Mouse (Mus musculus) limb, embryonic 11.5 days (tissue): ENCODE data around the gene B4galt5. TPM values are rescaled to one million over a fixed set of nuclear protein-coding genes. Genes with fewer than 3 reads are reported as not detected.

Source experiments
- ATAC-seq: fragments of 200-750 bp; cut with Nextera tagmentation; 2 replicates; pipeline ENCODE4 v1.8.0; 2017; ENCODE audit warnings: low read depth; ENCODE audit not compliant: insufficient number of reproducible peaks, low FRiP score, low TSS enrichment
- DNase-seq: peaks from one replicate; pipeline ENCODE4 v3.0.0-alpha.2; 2015; ENCODE audit warnings: low spot score
- H3K27ac ChIP-seq: fragments of 300-500 bp; sonication (generic); replicated peaks from 2 replicates; pipeline ENCODE4 v1.5.1; 2014; ENCODE audit warnings: low read depth, mild to moderate bottlenecking, low read length
- H3K27me3 ChIP-seq: fragments of 300-500 bp; sonication (generic); 2 replicates; pipeline ENCODE4 v1.6.1; 2014; ENCODE audit warnings: mild to moderate bottlenecking, low read length, mixed read lengths; ENCODE audit not compliant: control insufficient read depth, insufficient read depth
- H3K36me3 ChIP-seq: fragments of 300-500 bp; sonication (generic); 2 replicates; pipeline ENCODE4 v1.6.1; 2014; ENCODE audit warnings: mild to moderate bottlenecking, low read length, moderate library complexity, mixed read lengths; ENCODE audit not compliant: control insufficient read depth, insufficient read depth
- H3K4me1 ChIP-seq: fragments of 300-500 bp; sonication (generic); 2 replicates; pipeline ENCODE4 v1.6.1; 2014; ENCODE audit warnings: low read length, mixed read lengths; ENCODE audit not compliant: control insufficient read depth, insufficient read depth
- H3K4me2 ChIP-seq: fragments of 300-500 bp; sonication (generic); 2 replicates; pipeline ENCODE4 v1.6.1; 2014; ENCODE audit warnings: low read depth, mild to moderate bottlenecking, moderate library complexity; ENCODE audit not compliant: severe bottlenecking
- H3K4me3 ChIP-seq: fragments of 300-500 bp; sonication (generic); 2 replicates; pipeline ENCODE4 v1.5.1; 2014; ENCODE audit warnings: low read depth, low read length
- H3K9ac ChIP-seq: fragments of 300-500 bp; sonication (generic); 2 replicates; pipeline ENCODE4 v1.6.1; 2014; ENCODE audit warnings: mild to moderate bottlenecking, low read length
- H3K9me3 ChIP-seq: fragments of 300-500 bp; sonication (generic); 2 replicates; pipeline ENCODE4 v1.6.1; 2016; ENCODE audit warnings: low read length; ENCODE audit not compliant: control insufficient read depth
- WGBS: fragments of 180-500 bp; shearing (Covaris S2); extraction: QIAGEN DNeasy Blood & Tissue Kit; methylation state at CpG from one replicate; pipeline ENCODE4 v1.1.7; 2014; 5-methylcytosine and 5-hydroxymethylcytosine counted together
- polyA plus RNA-seq: library from polyadenylated mRNA; unstranded; fragments of >200 nt; fragmentation: Nextera tagmentation; extraction: Ambion mirVana; gene quantifications from 2 replicates; pipeline ENCODE4 v1.2.1, GENCODE M21; 2014

The B4galt5 gene
- polyA plus RNA-seq, 1 experiment from 2014 or later: 15.9 TPM

GRCm38 (mm10) chr2:167294216-167294615 is 54.8 kb downstream of the B4galt5 start:
- Histone ChIP-seq H3K27ac (no peak overlapping the region), H3K4me3 (no peak overlapping the region), H3K4me2 (no peak overlapping the region), H3K9ac (no peak overlapping the region), H3K9me3 (no peaks in the 10 kb centered on the region), H3K27me3 (no peaks in the 10 kb centered on the region), H3K4me1 (peaks cover 3% of the 10 kb centered on the region; the same call in 1 of the 2 replicates), H3K36me3 (no peaks in the 10 kb centered on the region)
- DNase-seq: no peak
- ATAC-seq: no peak
- 75% methylated on average over 7 of the region's 7 CpGs for WGBS

GRCm38 (mm10) chr2:167293289-167294085 is 55.5 kb downstream of the B4galt5 start:
- DNase-seq (no peak), ATAC-seq (no peak)
- Histone ChIP-seq H3K27me3 (no peaks in the 10 kb centered on the region), H3K4me1 (no peaks in the 10 kb centered on the region; the same call in 1 of the 2 replicates), H3K4me3 (no peak overlapping the region), H3K36me3 (no peaks in the 10 kb centered on the region), H3K9me3 (no peaks in the 10 kb centered on the region), H3K9ac (no peak overlapping the region), H3K4me2 (no peak overlapping the region), H3K27ac (no peak overlapping the region)
- 73% methylated on average over 13 of the region's 13 CpGs for WGBS

GRCm38 (mm10) chr2:167292854-167293253 is 56.1 kb downstream of the B4galt5 start:
- no peak for DNase-seq
- Histone ChIP-seq H3K9ac (no peak overlapping the region), H3K27me3 (no peaks in the 10 kb centered on the region), H3K9me3 (no peaks in the 10 kb centered on the region), H3K36me3 (no peaks in the 10 kb centered on the region), H3K4me1 (no peaks in the 10 kb centered on the region; the same call in 1 of the 2 replicates), H3K27ac (no peak overlapping the region), H3K4me2 (no peak overlapping the region), H3K4me3 (no peak overlapping the region)
- 17% methylated on average over 6 of the region's 6 CpGs for WGBS
- no peak for ATAC-seq

- no peaks in the 10 kb centered on the region for H3K9me3 ChIP-seq
- no peaks in the 10 kb centered on the region for H3K27me3 ChIP-seq
- H3K4me2 ChIP-seq: no peak overlapping the region
- DNase-seq: no peak
- H3K4me1 ChIP-seq: no peaks in the 10 kb centered on the region; the same call in 1 of the 2 replicates
- H3K36me3 ChIP-seq: no peaks in the 10 kb centered on the region
- no peak overlapping the region for H3K9ac ChIP-seq
- no peak overlapping the region for H3K4me3 ChIP-seq
- no peak for ATAC-seq
- H3K27ac ChIP-seq: no peak overlapping the region
- 60% methylated on average over 4 of the region's 4 CpGs for WGBS
Observed at GRCm38 (mm10) chr2:167292151-167292591, 56.8 kb downstream of the B4galt5 start.

- no peak for ATAC-seq
Observed at GRCm38 (mm10) chr2:167291656-167292055, 57.3 kb downstream of the B4galt5 start.

GRCm38 (mm10) chr2:167281461-167281860 is 67.5 kb downstream of the B4galt5 start:
- no peak overlapping the region for H3K27ac ChIP-seq
- H3K4me2 ChIP-seq: no peak overlapping the region
- ATAC-seq (no peak), DNase-seq (no peak)
- 94% methylated on average over 13 of the region's 13 CpGs for WGBS
- H3K9me3 ChIP-seq: no peaks in the 10 kb centered on the region
- H3K9ac ChIP-seq: no peak overlapping the region
- H3K27me3 ChIP-seq: no peaks in the 10 kb centered on the region
- no peak overlapping the region for H3K4me3 ChIP-seq
- H3K4me1 ChIP-seq: no peaks in the 10 kb centered on the region
- H3K36me3 ChIP-seq: no peaks in the 10 kb centered on the region

More at GRCm38 (mm10) chr2:167291656-167292055, 57.3 kb downstream of the B4galt5 start:
- Histone ChIP-seq H3K36me3 (no peaks in the 10 kb centered on the region), H3K27me3 (no peaks in the 10 kb centered on the region), H3K9me3 (no peaks in the 10 kb centered on the region), H3K9ac (no peak overlapping the region), H3K4me1 (no peaks in the 10 kb centered on the region; the same call in 1 of the 2 replicates), H3K27ac (no peak overlapping the region), H3K4me2 (no peak overlapping the region), H3K4me3 (no peak overlapping the region)
- WGBS: 79% methylated on average over 11 of the region's 11 CpGs
- DNase-seq: no peak

GRCm38 (mm10) chr2:167280986-167281310 is 68.0 kb downstream of the B4galt5 start:
- no peak overlapping the region for H3K27ac ChIP-seq
- H3K4me1 ChIP-seq: no peaks in the 10 kb centered on the region
- ATAC-seq (no peak), DNase-seq (no peak)
- no peaks in the 10 kb centered on the region for H3K36me3 ChIP-seq
- no peaks in the 10 kb centered on the region for H3K27me3 ChIP-seq
- no peaks in the 10 kb centered on the region for H3K9me3 ChIP-seq
- no peak overlapping the region for H3K4me2 ChIP-seq
- 89% methylated on average over 4 of the region's 4 CpGs for WGBS
- no peak overlapping the region for H3K9ac ChIP-seq
- no peak overlapping the region for H3K4me3 ChIP-seq

GRCm38 (mm10) chr2:167280090-167280985 is 68.6 kb downstream of the B4galt5 start:
- Histone ChIP-seq H3K4me2 (no peak overlapping the region), H3K4me1 (no peaks in the 10 kb centered on the region), H3K9me3 (no peaks in the 10 kb centered on the region), H3K36me3 (no peaks in the 10 kb centered on the region), H3K9ac (no peak overlapping the region), H3K27ac (no peak overlapping the region), H3K4me3 (no peak overlapping the region), H3K27me3 (no peaks in the 10 kb centered on the region)
- 0 out of 2 replicates have a peak, but pooled peaks have one; percentile 35 for ATAC-seq
- peak; percentile 86 for DNase-seq
- WGBS: 47% methylated on average over 26 of the region's 26 CpGs
